Mouse (Mus musculus) G1E (cell line): ENCODE data around the gene Mei4. TPM values are rescaled to one million over a fixed set of nuclear protein-coding genes. Genes with fewer than 3 reads are reported as not detected.

Experiments used
- ATAC-seq: 2 replicates; pipeline ENCODE4 v1.8.0; 2016; ENCODE audit warnings: mild to moderate bottlenecking; ENCODE audit not compliant: insufficient number of reproducible peaks, poor library complexity, low FRiP score, severe bottlenecking; ENCODE audit errors: extremely low read depth
- DNase-seq: peaks from one replicate; pipeline ENCODE4 v3.0.0; 2012; ENCODE audit warnings: low spot score
- H3K27me3 ChIP-seq: 2 replicates; pipeline ENCODE4 v1.6.1; 2012; ENCODE audit warnings: mild to moderate bottlenecking, low read length, inconsistent platforms; ENCODE audit not compliant: insufficient read depth
- H3K36me3 ChIP-seq: replicated peaks from 2 replicates; pipeline ENCODE3; 2012; ENCODE audit warnings: mild to moderate bottlenecking, inconsistent platforms
- H3K4me1 ChIP-seq: 2 replicates; pipeline ENCODE4 v1.6.1; 2012; ENCODE audit warnings: low read depth, low read length, inconsistent platforms, mixed read lengths; ENCODE audit not compliant: insufficient read depth
- H3K4me3 ChIP-seq: 2 replicates; pipeline ENCODE4 v1.5.1; 2012; ENCODE audit warnings: low read depth, mild to moderate bottlenecking, inconsistent platforms, low read length, moderate library complexity, mixed read lengths
- H3K9me3 ChIP-seq: replicated peaks from 2 replicates; pipeline ENCODE4 v1.6.1; 2012; ENCODE audit warnings: inconsistent platforms
- CTCF ChIP-seq: IDR thresholded peaks from 2 replicates; pipeline ENCODE4 v1.5.1; 2012; ENCODE audit warnings: low read depth, low read length, inconsistent platforms, mixed read lengths
- GATA1 ChIP-seq: IDR thresholded peaks from 2 replicates; pipeline ENCODE4 v1.6.1; 2012; ENCODE audit warnings: borderline replicate concordance, low read length, inconsistent platforms, mixed read lengths
- GATA2 ChIP-seq: IDR thresholded peaks from 2 replicates; pipeline ENCODE4 v1.6.1; 2012; ENCODE audit warnings: low read depth, low read length, inconsistent platforms, borderline replicate concordance
- POLR2AphosphoS5 ChIP-seq: IDR thresholded peaks from 2 replicates; pipeline ENCODE4 v1.6.1; 2012; ENCODE audit warnings: low read depth, low read length, inconsistent platforms; ENCODE audit not compliant: insufficient replicate concordance
- TAL1 ChIP-seq: conservative IDR thresholded peaks from 2 replicates; pipeline ENCODE4 v1.6.1; 2012; ENCODE audit warnings: low read depth, low read length, inconsistent platforms, mixed read lengths
- polyA plus RNA-seq: library from polyadenylated mRNA; stranded (reverse); fragments of >175 nt; gene quantifications from 2 replicates; pipeline ENCODE4 v1.2.3, GENCODE M21; 2012
- total RNA-seq, 2 experiments: library from RNA; stranded (forward) in 1 of 2; stranded (reverse) in 1 of 2; fragments of 200-1000 nt in 1 of 2; fragments of >200 nt in 1 of 2; fragmentation: Nextera tagmentation in 1 of 2; gene quantifications; 2 replicates each; pipeline ENCODE4 v1.2.3; 2014 to 2017

Mei4 gene
- total and polyA plus RNA-seq, 3 experiments: 0.51 to 4.6 (median 1.8) TPM

- Histone ChIP-seq H3K4me3 (no peak overlapping the region), H3K36me3 (no peaks in the 10 kb centered on the region), H3K9me3 (no peaks in the 10 kb centered on the region), H3K27me3 (no peaks in the 10 kb centered on the region), H3K4me1 (no peaks in the 10 kb centered on the region)
- TF ChIP-seq CTCF (0 out of 2 replicates have a peak, but pooled peaks have one; percentile 36), POLR2AphosphoS5 (no peak), TAL1 (no peak), GATA2 (no peak), GATA1 (no peak)
- no peak; the same call in 1 of the 2 replicates for ATAC-seq
- no peak for DNase-seq
Observed at GRCm38 (mm10) chr9:82247695-82248445, 384.4 kb downstream of the Mei4 start.

Other genes starting within 250 kb of the Mei4 start
- not detected in 2 replicates for gene Htr1b, start 229.8 kb upstream of the Mei4 start, total RNA-seq (2014; fragmentation: Nextera tagmentation)
- gene Htr1b, start 229.8 kb upstream of the Mei4 start, total RNA-seq (2017): 0.05 TPM in 1 of 2 replicates, not detected in the other
- not detected in 2 replicates for gene Htr1b, start 229.8 kb upstream of the Mei4 start, polyA plus RNA-seq